Mouse (Mus musculus) telencephalon, adult 2 months (tissue): Measurements from ENCODE around the gene Gm20388.

Experiments
- DNase-seq: peaks from one replicate; pipeline ENCODE4 v3.0.0-alpha.2; 2011; ENCODE audit warnings: low read depth, low spot score

Gene Gm20388

GRCm38 (mm10) chr8:122192771-122193170 lies 2282.1 kb downstream of the Gm20388 start:
- no peak for DNase-seq

DNA sequence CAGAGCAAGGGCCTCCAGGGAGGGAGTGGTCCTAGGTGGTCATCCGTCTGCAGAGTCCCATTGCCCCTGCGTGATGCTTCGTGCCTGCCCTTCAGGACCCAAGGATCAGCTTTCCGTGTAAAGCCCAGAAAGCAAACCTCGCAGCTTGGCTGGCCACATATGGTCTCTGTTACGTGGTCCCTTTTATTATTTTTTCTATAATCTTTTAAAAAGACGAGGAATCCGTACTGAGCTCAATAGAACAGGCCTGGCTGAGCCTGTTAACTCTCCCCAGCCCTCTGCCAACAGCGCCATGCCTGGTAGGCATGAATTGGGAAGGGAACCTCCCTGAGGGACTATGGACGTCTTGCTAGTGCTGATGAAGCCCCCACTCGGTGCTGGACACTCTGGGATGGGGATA lies 2282.9 kb downstream of the Gm20388 start:
- no peak for DNase-seq

DNA sequence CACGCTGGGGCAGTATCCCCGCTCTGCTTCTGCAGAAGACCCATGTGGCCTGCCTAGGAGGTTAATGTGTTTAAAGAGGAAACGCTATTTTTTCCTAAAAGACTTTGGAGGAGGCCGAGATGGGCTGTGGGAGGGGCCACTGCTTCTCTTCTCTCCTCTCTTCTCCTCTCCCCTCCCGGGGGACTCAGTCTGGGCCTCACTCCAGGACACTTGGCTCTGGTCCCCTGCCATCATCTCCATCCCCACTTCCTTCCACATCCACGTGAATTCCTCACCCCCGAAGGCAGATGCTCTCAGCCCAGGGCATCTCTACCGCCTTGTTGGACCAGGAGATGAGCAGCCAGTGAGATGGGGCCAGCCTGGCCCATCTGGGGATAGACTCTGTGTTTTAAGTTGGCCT lies 2283.8 kb downstream of the Gm20388 start:
- no peak for DNase-seq

DNA sequence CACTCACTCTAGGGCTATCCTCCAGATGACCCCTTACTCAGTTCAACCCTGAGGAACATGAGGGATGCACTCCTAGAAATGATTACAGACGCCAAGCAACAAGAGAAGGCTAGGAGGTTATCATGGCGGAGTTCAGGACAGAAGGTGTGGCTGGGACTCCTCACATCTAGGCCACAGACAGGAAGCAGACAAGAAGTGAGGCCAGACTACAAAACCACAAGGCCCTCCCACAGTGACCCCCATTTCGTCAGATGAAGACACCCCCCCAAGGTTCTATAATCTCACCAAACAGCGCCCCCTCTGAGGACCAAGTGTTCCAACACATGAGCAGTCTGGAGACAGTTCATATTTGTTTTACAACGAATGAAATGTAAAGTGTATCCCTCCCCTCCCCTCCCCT lies 2286.7 kb downstream of the Gm20388 start:
- DNase-seq: no peak

DNA sequence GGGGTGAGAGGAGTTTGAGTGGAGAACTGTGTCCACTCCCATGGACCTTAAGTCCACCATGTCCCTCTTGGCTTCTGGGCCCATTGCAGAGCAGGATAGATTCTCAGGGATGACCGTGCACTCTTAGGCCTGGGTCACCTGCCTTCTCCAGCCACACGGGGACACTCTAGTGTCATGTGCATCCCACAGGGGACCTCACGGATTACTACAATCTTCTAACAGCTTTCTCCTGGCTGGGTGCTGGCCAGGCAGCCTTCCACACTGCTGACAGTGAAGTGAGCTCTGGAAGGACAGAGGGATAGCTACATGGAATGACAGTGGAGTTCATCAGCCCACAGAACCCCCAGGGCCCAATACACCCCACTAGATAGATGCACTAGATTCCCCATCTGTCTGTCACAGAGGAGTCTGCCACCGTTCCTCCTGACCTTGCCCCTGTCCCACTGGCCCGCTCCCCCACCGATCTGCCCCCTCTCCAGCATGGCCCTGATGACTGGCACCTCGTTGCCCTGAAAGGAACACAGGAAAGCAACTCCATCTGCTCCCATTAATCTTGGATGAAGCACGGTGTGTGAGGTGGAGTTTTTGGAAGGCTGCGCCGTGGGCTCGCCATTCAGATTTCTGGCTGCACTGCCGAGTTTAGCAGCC lies 2287.9 kb downstream of the Gm20388 start:
- DNase-seq: no peak

DNA sequence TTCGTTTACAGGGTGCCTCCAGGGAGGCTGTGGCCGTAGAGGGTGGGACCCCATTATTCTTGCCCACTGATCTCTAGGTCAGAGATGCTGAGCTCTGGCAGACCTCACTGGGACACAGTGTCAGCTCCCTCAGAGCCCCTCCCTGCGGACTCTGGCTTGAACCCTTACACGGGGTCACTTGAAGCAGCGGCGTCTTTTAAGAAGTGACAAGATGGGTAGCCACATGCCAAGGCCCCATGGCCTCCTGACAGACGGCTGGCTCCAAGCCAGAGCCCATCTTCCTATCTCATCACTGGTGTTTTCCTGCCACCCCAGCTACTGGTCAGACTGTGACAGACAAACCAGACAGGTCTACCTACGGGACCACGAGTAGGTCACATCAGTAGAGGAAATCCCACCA lies 2288.6 kb downstream of the Gm20388 start:
- no peak for DNase-seq

GRCm38 (mm10) chr8:122199841-122200240 lies 2289.2 kb downstream of the Gm20388 start:
- DNase-seq: no peak

GRCm38 (mm10) chr8:122211591-122211990 lies 2300.9 kb downstream of the Gm20388 start:
- no peak for DNase-seq

DNA sequence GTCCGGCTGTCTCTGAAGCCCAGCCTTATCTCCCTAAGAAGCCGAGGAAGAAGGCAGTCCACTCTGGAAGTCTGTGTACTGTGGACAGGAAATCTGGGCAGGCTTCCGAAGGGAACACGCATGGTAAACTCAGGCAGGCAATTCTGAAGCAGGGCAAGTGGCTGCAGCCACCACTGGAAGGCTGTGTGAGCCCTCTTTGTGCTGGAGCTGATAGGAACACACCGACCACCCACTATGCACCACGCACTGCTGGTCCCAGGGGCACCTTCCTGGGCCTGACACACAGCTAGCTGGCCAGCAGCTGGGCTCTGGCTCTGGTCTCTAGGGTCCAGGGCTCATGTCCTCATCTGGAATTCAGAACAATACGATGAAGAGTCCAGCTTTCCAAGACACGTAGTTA lies 2305.0 kb downstream of the Gm20388 start:
- DNase-seq: no peak

DNA sequence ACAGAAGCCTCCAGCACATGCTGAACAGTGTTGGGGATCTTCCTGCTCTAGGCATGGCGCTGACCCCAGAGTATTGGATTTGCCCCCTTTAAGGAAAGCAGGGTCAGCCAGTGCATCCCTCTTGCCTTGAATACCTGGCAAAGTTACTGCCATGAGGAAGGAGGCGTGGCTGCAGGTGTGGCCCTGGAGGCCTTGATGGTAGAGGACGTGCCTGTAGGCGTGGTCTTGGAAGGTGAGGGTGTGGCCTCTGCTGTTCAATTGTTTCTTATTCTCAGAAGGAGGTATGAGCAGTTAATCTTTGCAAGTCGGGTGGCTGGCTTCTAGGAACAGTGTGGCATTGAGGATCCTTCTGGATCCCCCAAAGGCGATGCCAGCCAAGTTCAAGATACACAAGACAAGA lies 2305.8 kb downstream of the Gm20388 start:
- DNase-seq: no peak

- no peak for DNase-seq
These were observed 2307.0 kb downstream of the Gm20388 start for GRCm38 (mm10) chr8:122217456-122218177.

GRCm38 (mm10) chr8:122223976-122224649 lies 2313.5 kb downstream of the Gm20388 start:
- no peak for DNase-seq

- no peak for DNase-seq
These were observed 2314.0 kb downstream of the Gm20388 start for GRCm38 (mm10) chr8:122224650-122225022.

- DNase-seq: no peak
These were observed 2314.8 kb downstream of the Gm20388 start for GRCm38 (mm10) chr8:122225446-122225845.

DNA sequence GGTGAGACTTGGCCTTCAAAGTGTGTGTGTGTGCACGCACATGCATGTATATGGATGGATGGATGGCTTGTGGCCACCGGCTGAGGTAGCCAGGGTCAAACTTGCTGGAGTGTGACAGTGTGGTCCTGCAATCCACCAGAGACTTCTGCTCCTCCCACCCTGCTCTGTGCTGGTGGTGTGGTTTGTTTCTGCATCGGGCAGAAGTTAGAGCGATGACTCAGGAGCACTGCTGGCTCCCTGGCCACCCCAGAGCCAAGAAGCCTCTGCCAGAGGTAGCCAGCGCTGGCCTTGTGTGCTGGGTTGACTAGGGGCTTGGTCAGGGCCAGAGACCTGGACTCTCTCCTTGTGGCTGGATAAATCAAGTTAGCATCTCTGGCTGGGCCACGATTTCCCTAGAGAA lies 2316.7 kb downstream of the Gm20388 start:
- DNase-seq: no peak

GRCm38 (mm10) chr8:122228792-122229575 lies 2318.3 kb downstream of the Gm20388 start:
- DNase-seq: no peak

- no peak for DNase-seq
These were observed 2319.4 kb downstream of the Gm20388 start for GRCm38 (mm10) chr8:122229819-122230711.

GRCm38 (mm10) chr8:122230712-122231337 lies 2320.2 kb downstream of the Gm20388 start:
- no peak for DNase-seq

GRCm38 (mm10) chr8:122234055-122234454 lies 2323.4 kb downstream of the Gm20388 start:
- DNase-seq: no peak

DNA sequence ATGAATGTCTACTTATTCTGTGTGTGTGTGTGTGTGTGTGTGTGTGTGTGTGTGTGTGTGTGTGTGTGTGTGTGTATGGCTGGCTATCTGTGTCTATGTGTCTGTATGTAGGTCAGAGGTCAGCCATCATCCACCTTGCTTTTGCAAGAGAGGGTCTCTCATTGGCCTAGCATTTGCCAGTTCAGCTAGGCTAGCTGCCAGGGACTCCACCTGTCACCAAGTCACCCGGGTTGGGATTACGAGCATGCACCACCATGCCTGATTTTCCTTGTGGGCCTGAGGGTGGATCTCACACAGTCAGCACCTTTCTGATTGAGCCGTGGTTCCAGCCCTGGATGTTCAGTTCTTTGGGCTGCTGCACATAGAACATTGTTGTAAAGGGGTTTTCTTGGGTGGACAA lies 2325.9 kb downstream of the Gm20388 start:
- DNase-seq: no peak

DNA sequence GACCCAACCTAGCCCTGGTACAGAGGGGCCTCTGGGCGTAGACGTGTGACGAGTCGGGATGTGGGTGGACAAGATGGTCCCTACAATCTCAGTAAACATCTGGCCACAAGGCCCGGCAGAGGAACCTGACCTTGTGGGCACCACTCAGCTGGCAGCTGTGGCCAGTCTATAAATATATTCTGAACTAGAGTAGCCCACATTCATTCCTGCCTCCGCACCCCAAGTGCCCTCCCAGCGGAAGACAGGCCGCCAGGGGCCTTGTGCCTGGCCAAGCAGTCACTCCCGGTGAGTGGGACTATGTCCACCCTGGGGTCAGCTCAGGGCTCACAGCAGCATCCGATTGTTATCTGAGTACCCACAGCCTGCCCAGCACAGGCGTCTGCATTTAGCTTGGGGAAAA lies 2327.6 kb downstream of the Gm20388 start:
- DNase-seq: no peak
